Mouse (Mus musculus): ENCODE measurements around the gene Lyst.

The Lyst gene

GRCm38 (mm10) chr13:13590048-13591011 lies at the start of gene Lyst:
TSS of gene Lyst (plus strand) at chr13:13590397.
- peak; percentile 98 for DNase-seq (ENCODE audit: low read depth)

GRCm38 (mm10) chr13:13543073-13543472 lies 47.1 kb upstream of the Lyst start:
- DNase-seq (ENCODE audit: low read depth) = peak; percentile 21

GRCm38 (mm10) chr13:13546792-13547191 lies 43.4 kb upstream of the Lyst start:
- no peak for DNase-seq (ENCODE audit: low read depth)

GRCm38 (mm10) chr13:13547889-13548288 lies 42.3 kb upstream of the Lyst start:
- DNase-seq (ENCODE audit: low read depth) = no peak

- DNase-seq (ENCODE audit: low read depth) = peak; percentile 64
These were observed 41.6 kb upstream of the Lyst start for GRCm38 (mm10) chr13:13548431-13549190.

GRCm38 (mm10) chr13:13549687-13550660 lies 40.2 kb upstream of the Lyst start:
- no peak for DNase-seq (ENCODE audit: low read depth)

- DNase-seq (ENCODE audit: low read depth) = peak; percentile 73
These were observed 38.2 kb upstream of the Lyst start for GRCm38 (mm10) chr13:13552020-13552419.

- DNase-seq (ENCODE audit: low read depth) = no peak
These were observed 36.5 kb upstream of the Lyst start for GRCm38 (mm10) chr13:13553660-13554059.

- DNase-seq (ENCODE audit: low read depth) = no peak
These were observed 35.0 kb upstream of the Lyst start for GRCm38 (mm10) chr13:13555196-13555595.

- no peak for DNase-seq (ENCODE audit: low read depth)
These were observed 33.0 kb upstream of the Lyst start for GRCm38 (mm10) chr13:13557001-13557743.

GRCm38 (mm10) chr13:13558251-13558650 lies 31.9 kb upstream of the Lyst start:
- no peak for DNase-seq (ENCODE audit: low read depth)

- no peak for DNase-seq (ENCODE audit: low read depth)
These were observed 31.3 kb upstream of the Lyst start for GRCm38 (mm10) chr13:13558900-13559299.

- peak; percentile 70 for DNase-seq (ENCODE audit: low read depth)
These were observed 27.6 kb upstream of the Lyst start for GRCm38 (mm10) chr13:13562571-13562970.

- no peak for DNase-seq (ENCODE audit: low read depth)
These were observed 26.1 kb upstream of the Lyst start for GRCm38 (mm10) chr13:13564116-13564515.

- DNase-seq (ENCODE audit: low read depth) = no peak
These were observed 25.7 kb upstream of the Lyst start for GRCm38 (mm10) chr13:13564541-13564940.

- DNase-seq (ENCODE audit: low read depth) = no peak
These were observed 22.6 kb upstream of the Lyst start for GRCm38 (mm10) chr13:13567640-13568039.

- no peak for DNase-seq (ENCODE audit: low read depth)
These were observed 21.4 kb upstream of the Lyst start for GRCm38 (mm10) chr13:13568824-13569223.

GRCm38 (mm10) chr13:13569603-13570002 lies 20.6 kb upstream of the Lyst start:
- DNase-seq (ENCODE audit: low read depth) = no peak

GRCm38 (mm10) chr13:13572060-13572835 lies 17.9 kb upstream of the Lyst start:
- DNase-seq (ENCODE audit: low read depth) = no peak

- peak; percentile 48 for DNase-seq (ENCODE audit: low read depth)
These were observed 17.3 kb upstream of the Lyst start for GRCm38 (mm10) chr13:13572941-13573340.

Measured in NIH3T3 (cell line).